7 mouse cellular contexts compared by ENCODE assay signal in genomic region chr15:81803425-81803951, GRCm38 (mm10). TPM values are rescaled to one million over a fixed set of nuclear protein-coding genes. Genes with fewer than 3 reads are reported as not detected.
DNase-seq lines count a peak whose midpoint lies in the region; ATAC-seq and TF ChIP-seq lines count a peak whose summit lies in the region.

No protein-coding gene starts in this region.

- TF ChIP-seq CTCF in kidney, adult 2 months (conservative IDR thresholded peaks at IDR 0.05; ENCODE audit: insufficient read depth, insufficient read length, low read depth, low read length), result no peak
- no peak for TF ChIP-seq CTCF in cortical plate, adult 2 months (IDR thresholded peaks at IDR 0.05; ENCODE audit: extremely low read depth, insufficient read depth, low read length)

- peak overlapping the region; percentile 60 for H3K4me2 ChIP-seq in forebrain, embryonic 13.5 days
- H3K4me2 ChIP-seq in liver, embryonic 16.5 days (ENCODE audit: low read depth, low read length), result peak overlapping the region; percentile 62

- peaks cover 47% of the 10 kb centered on the region for H3K4me1 ChIP-seq in kidney, adult 2 months (ENCODE audit: control insufficient read depth, insufficient read depth, low read length)
- peaks cover 15% of the 10 kb centered on the region for H3K4me1 ChIP-seq in cortical plate, adult 2 months (ENCODE audit: control insufficient read depth, insufficient read depth, low read length)
- H3K4me1 ChIP-seq in forebrain, embryonic 13.5 days, result peaks cover 28% of the 10 kb centered on the region
- H3K4me1 ChIP-seq in liver, embryonic 16.5 days (ENCODE audit: control insufficient read depth, low read depth, low read length), result peaks cover 34% of the 10 kb centered on the region

- ATAC-seq in forebrain, embryonic 13.5 days, result no peak
- ATAC-seq in liver, embryonic 16.5 days (ENCODE audit: low read depth), result peak; percentile 4; the same call in 1 of the 2 replicates

- 44% methylated on average over 4 of the region's 4 CpGs for WGBS in kidney, adult 2 months
- WGBS in forebrain, embryonic 13.5 days, result 61% methylated on average over 4 of the region's 4 CpGs
- 20% methylated on average over 4 of the region's 4 CpGs for whole genome bisulfite sequencing in liver, embryonic 16.5 days (ENCODE audit: insufficient replicate concordance)

- no peaks in the 10 kb centered on the region; the same call in 1 of the 2 replicates for H3K36me3 ChIP-seq in kidney, adult 2 months (ENCODE audit: control insufficient read depth, insufficient read depth, low read length)
- H3K36me3 ChIP-seq in forebrain, embryonic 13.5 days (ENCODE audit: poor library complexity, severe bottlenecking), result no peaks in the 10 kb centered on the region
- no peaks in the 10 kb centered on the region for H3K36me3 ChIP-seq in liver, embryonic 16.5 days (ENCODE audit: control insufficient read depth, insufficient read depth)

- TF ChIP-seq POLR2A in kidney, adult 2 months (IDR thresholded peaks at IDR 0.05; ENCODE audit: low read depth, low read length), result no peak
- no peak for TF ChIP-seq POLR2A in cortical plate, adult 2 months (IDR thresholded peaks at IDR 0.05; ENCODE audit: extremely low read depth, insufficient read depth, low read length)

- no peak for DNase-seq in kidney, adult 2 months
- DNase-seq in kidney, adult 11 months, result no peak
- DNase-seq in urinary bladder, adult 18-20 months (ENCODE audit: low spot score in 2 of 2), result no peak
- DNase-seq in gastrocnemius, postnatal 10 days, result no peak

- H3K4me3 ChIP-seq in kidney, adult 2 months (ENCODE audit: insufficient read depth, low read depth, low read length), result peak overlapping the region; percentile 77
- peak overlapping the region; percentile 61 for H3K4me3 ChIP-seq in cortical plate, adult 2 months (ENCODE audit: insufficient read depth, low read length)
- H3K4me3 ChIP-seq in forebrain, embryonic 13.5 days, result no peak overlapping the region
- H3K4me3 ChIP-seq in liver, embryonic 16.5 days (ENCODE audit: low read depth, low read length), result peak overlapping the region; percentile 52

- no peaks in the 10 kb centered on the region for H3K27me3 ChIP-seq in kidney, adult 2 months (replicated peaks; ENCODE audit: control insufficient read depth, insufficient read depth, low read length)
- H3K27me3 ChIP-seq in forebrain, embryonic 13.5 days, result no peaks in the 10 kb centered on the region
- H3K27me3 ChIP-seq in liver, embryonic 16.5 days (ENCODE audit: control insufficient read depth, insufficient read depth, low read depth, low read length), result no peaks in the 10 kb centered on the region

- peak overlapping the region; percentile 99 for H3K27ac ChIP-seq in kidney, adult 2 months (ENCODE audit: insufficient read depth, low read depth, low read length)
- H3K27ac ChIP-seq in cortical plate, adult 2 months (ENCODE audit: insufficient read depth, low read length), result peak overlapping the region; percentile 48
- H3K27ac ChIP-seq in forebrain, embryonic 13.5 days, result no peak overlapping the region
- 0 out of 2 replicates have a peak overlapping the region, but pooled peaks have one; percentile 48 for H3K27ac ChIP-seq in liver, embryonic 16.5 days (ENCODE audit: low read length)

- H3K9ac ChIP-seq in forebrain, embryonic 13.5 days, result peak overlapping the region; percentile 60; the same call in 1 of the 2 replicates
- H3K9ac ChIP-seq in liver, embryonic 16.5 days (ENCODE audit: low read depth, low read length), result no peak overlapping the region

- H3K9me3 ChIP-seq in forebrain, embryonic 13.5 days (replicated peaks), result no peaks in the 10 kb centered on the region
- H3K9me3 ChIP-seq in liver, embryonic 16.5 days (replicated peaks; ENCODE audit: control insufficient read depth, low read length), result no peaks in the 10 kb centered on the region

RNA-seq across cellular contexts. Expression of gene Tef, which starts 1.3 kb away (rescaled TPM):
- 121 and 131 TPM in 2 replicates for polyA plus RNA-seq in kidney, adult 2 months (2012; rRNA removed)
- polyA plus RNA-seq in cortical plate, adult 2 months (2012; rRNA removed), result 318 and 326 TPM in 2 replicates
- 24.2 and 24.9 TPM in 2 replicates for polyA plus RNA-seq in forebrain, embryonic 13.5 days (2015; fragmentation: Nextera tagmentation; extraction: Ambion mirVana)
- 6.3 and 9.2 TPM in 2 replicates for polyA plus RNA-seq in liver, embryonic 16.5 days (2015; fragmentation: Nextera tagmentation; extraction: Ambion mirVana)
- 100 to 1,000 TPM; 127 to 130 TPM for total RNA-seq in gastrocnemius, postnatal 10 days (2021)

RNA-seq across cellular contexts. Expression of gene Tob2, which starts 55.1 kb away (rescaled TPM):
- polyA plus RNA-seq in kidney, adult 2 months (2012; rRNA removed), result 31.6 and 40.3 TPM in 2 replicates
- 19.9 and 21.0 TPM in 2 replicates for polyA plus RNA-seq in cortical plate, adult 2 months (2012; rRNA removed)
- 19.1 and 21.7 TPM in 2 replicates for polyA plus RNA-seq in forebrain, embryonic 13.5 days (2015; fragmentation: Nextera tagmentation; extraction: Ambion mirVana)
- 11.7 and 14.9 TPM in 2 replicates for polyA plus RNA-seq in liver, embryonic 16.5 days (2015; fragmentation: Nextera tagmentation; extraction: Ambion mirVana)
- 10 to 100 TPM; 38.1 to 80.4 TPM for total RNA-seq in gastrocnemius, postnatal 10 days (2021)

RNA-seq across cellular contexts. Expression of gene Rangap1, which starts 58.2 kb away (rescaled TPM):
- polyA plus RNA-seq in kidney, adult 2 months (2012; rRNA removed), result 24.6 and 25.8 TPM in 2 replicates
- 151 and 154 TPM in 2 replicates for polyA plus RNA-seq in cortical plate, adult 2 months (2012; rRNA removed)
- 141 and 160 TPM in 2 replicates for polyA plus RNA-seq in forebrain, embryonic 13.5 days (2015; fragmentation: Nextera tagmentation; extraction: Ambion mirVana)
- polyA plus RNA-seq in liver, embryonic 16.5 days (2015; fragmentation: Nextera tagmentation; extraction: Ambion mirVana), result 63.6 and 67.3 TPM in 2 replicates
- 10 to 100 TPM; 28.6 to 31.3 TPM for total RNA-seq in gastrocnemius, postnatal 10 days (2021)

RNA-seq across cellular contexts. Expression of gene Zc3h7b, which starts 58.6 kb away (rescaled TPM):
- polyA plus RNA-seq in kidney, adult 2 months (2012; rRNA removed), result 46.5 and 47.3 TPM in 2 replicates
- 89.7 and 93.8 TPM in 2 replicates for polyA plus RNA-seq in cortical plate, adult 2 months (2012; rRNA removed)
- polyA plus RNA-seq in forebrain, embryonic 13.5 days (2015; fragmentation: Nextera tagmentation; extraction: Ambion mirVana), result 41.5 and 44.3 TPM in 2 replicates
- polyA plus RNA-seq in liver, embryonic 16.5 days (2015; fragmentation: Nextera tagmentation; extraction: Ambion mirVana), result 4.1 and 4.6 TPM in 2 replicates
- total RNA-seq in gastrocnemius, postnatal 10 days (2021), result 10 to 100 TPM; 39.8 to 43.1 TPM
